Mouse (Mus musculus) heart, adult 2 months (tissue): ENCODE results near the gene Spata20. TPM values are rescaled to one million over a fixed set of nuclear protein-coding genes. Genes with fewer than 3 reads are reported as not detected.
A peak's percentile ranks its signal among the peaks of the same experiment; 100 is the strongest.

ENCODE experiments used
- DNase-seq, 2 experiments: peaks; one replicate each; pipeline ENCODE4 v3.0.0; 2021
- H3K27ac ChIP-seq: fragments of 200-600 bp; 2 replicates; pipeline ENCODE4 v1.8.1; 2022
- H3K27me3 ChIP-seq: fragments of 200-500 bp; 2 replicates; pipeline ENCODE4 v1.6.1; 2012; ENCODE audit warnings: mild to moderate bottlenecking, low read length, inconsistent platforms, mixed read lengths; ENCODE audit not compliant: control insufficient read depth, insufficient read depth
- H3K36me3 ChIP-seq: fragments of 200-500 bp; 2 replicates; pipeline ENCODE4 v1.6.1; 2012; ENCODE audit warnings: low read length, inconsistent platforms; ENCODE audit not compliant: control insufficient read depth, insufficient read depth
- H3K4me1 ChIP-seq: fragments of 200-500 bp; 2 replicates; pipeline ENCODE4 v1.6.1; 2011; ENCODE audit warnings: low read length; ENCODE audit not compliant: control insufficient read depth, insufficient read depth
- H3K4me3 ChIP-seq: fragments of 200-600 bp; 2 replicates; pipeline ENCODE4 v1.8.1; 2022
- H3K79me2 ChIP-seq: fragments of 200-500 bp; replicated peaks from 2 replicates; pipeline ENCODE4 v1.6.1; 2012; ENCODE audit warnings: mild to moderate bottlenecking, inconsistent platforms, low read length, moderate library complexity, mixed read lengths; ENCODE audit not compliant: control insufficient read depth, insufficient read depth
- H3K9ac ChIP-seq: fragments of 200-500 bp; 2 replicates; pipeline ENCODE4 v1.6.1; 2012; ENCODE audit warnings: low read depth, mild to moderate bottlenecking, control low read depth, inconsistent platforms, low read length, mixed read lengths
- CTCF ChIP-seq: fragments of 200-600 bp; IDR thresholded peaks from 2 replicates; pipeline ENCODE4 v1.8.1; 2022; ENCODE audit warnings: antibody characterized with exemption, mild to moderate bottlenecking, moderate library complexity
- EP300 ChIP-seq: fragments of 200-500 bp; IDR thresholded peaks from 2 replicates; pipeline ENCODE4 v1.6.1; 2011; ENCODE audit warnings: low read depth, low read length, control low read depth; ENCODE audit not compliant: insufficient read depth
- POLR2A ChIP-seq: fragments of 200-500 bp; IDR thresholded peaks from 2 replicates; pipeline ENCODE4 v1.6.1; 2011; ENCODE audit warnings: mild to moderate bottlenecking, low read depth, low read length, control low read depth; ENCODE audit not compliant: insufficient read depth
- WGBS: fragments of 180-500 bp; shearing (Covaris S2); methylation state at CpG from one replicate; pipeline ENCODE4 v1.1.7; 2018; 5-methylcytosine and 5-hydroxymethylcytosine counted together
- intact Hi-C: fragments of 180-260 bp; cut with DNase I; formaldehyde crosslinking; loops from one replicate; pipeline ENCODE4 v1.15.1; 2025
- polyA plus RNA-seq: library from polyadenylated mRNA; depleted of rRNA; stranded (reverse); fragments of >200 nt; gene quantifications from 2 replicates; pipeline ENCODE4 v1.2.3, GENCODE M21; 2012
- total RNA-seq, 2 experiments: library from RNA; stranded (reverse); gene quantifications; 2 replicates each; pipeline ENCODE4 v1.2.3; 2021

Spata20 gene
- total and polyA plus RNA-seq, 3 experiments, result 0.23 to 1.3 (median 0.52) TPM

GRCm38 (mm10) chr11:94485223-94485622 is 756 bp downstream of the Spata20 start:
- Histone ChIP-seq H3K79me2 (no peaks in the 10 kb centered on the region), H3K27ac (no peak overlapping the region), H3K27me3 (no peaks in the 10 kb centered on the region), H3K4me3 (no peak overlapping the region), H3K9ac (no peak overlapping the region), H3K4me1 (0 out of 2 replicates have a peak, but pooled peaks cover 1% of the 10 kb centered on the region), H3K36me3 (no peaks in the 10 kb centered on the region)
- DNase-seq, result no peak
- intact Hi-C loops, result loop anchor here (2.0 to 5.0 kb wide), 3 partner anchors 57 to 193 kb away; no protein-coding TSS in a partner anchor
- WGBS, result 72% methylated on average over 5 of the region's 5 CpGs
- TF ChIP-seq POLR2A (no peak), CTCF (no peak), EP300 (no peak)

- TF ChIP-seq CTCF (no peak), EP300 (no peak), POLR2A (no peak)
- no peak overlapping the region for H3K4me3 ChIP-seq
- WGBS, result 83% methylated on average over 9 of the region's 9 CpGs
- H3K27me3 ChIP-seq, result no peaks in the 10 kb centered on the region
- no peak overlapping the region for H3K9ac ChIP-seq
- no peaks in the 10 kb centered on the region for H3K79me2 ChIP-seq
- 0 out of 2 replicates have a peak, but pooled peaks cover 1% of the 10 kb centered on the region for H3K4me1 ChIP-seq
- no peaks in the 10 kb centered on the region for H3K36me3 ChIP-seq
- intact Hi-C loops, result loop anchor here (2.0 to 5.0 kb wide), 3 partner anchors 58 to 192 kb away; no protein-coding TSS in a partner anchor
- DNase-seq, result no peak
- no peak overlapping the region for H3K27ac ChIP-seq
These were observed 1.3 kb downstream of the Spata20 start for GRCm38 (mm10) chr11:94484636-94485035.

GRCm38 (mm10) chr11:94483921-94484320 is 2.1 kb downstream of the Spata20 start:
- no peak for DNase-seq
- Histone ChIP-seq H3K79me2 (no peaks in the 10 kb centered on the region), H3K4me3 (no peak overlapping the region), H3K9ac (no peak overlapping the region), H3K27ac (no peak overlapping the region), H3K27me3 (no peaks in the 10 kb centered on the region), H3K36me3 (no peaks in the 10 kb centered on the region), H3K4me1 (0 out of 2 replicates have a peak, but pooled peaks cover 1% of the 10 kb centered on the region)
- TF ChIP-seq EP300, result no peak
- TF ChIP-seq POLR2A, result no peak
- TF ChIP-seq CTCF, result no peak
- intact Hi-C loops, result loop anchor here (2.0 kb wide), 1 partner anchor 143 kb away; no protein-coding TSS in a partner anchor
- 80% methylated on average over 14 of the region's 14 CpGs for WGBS

DNA sequence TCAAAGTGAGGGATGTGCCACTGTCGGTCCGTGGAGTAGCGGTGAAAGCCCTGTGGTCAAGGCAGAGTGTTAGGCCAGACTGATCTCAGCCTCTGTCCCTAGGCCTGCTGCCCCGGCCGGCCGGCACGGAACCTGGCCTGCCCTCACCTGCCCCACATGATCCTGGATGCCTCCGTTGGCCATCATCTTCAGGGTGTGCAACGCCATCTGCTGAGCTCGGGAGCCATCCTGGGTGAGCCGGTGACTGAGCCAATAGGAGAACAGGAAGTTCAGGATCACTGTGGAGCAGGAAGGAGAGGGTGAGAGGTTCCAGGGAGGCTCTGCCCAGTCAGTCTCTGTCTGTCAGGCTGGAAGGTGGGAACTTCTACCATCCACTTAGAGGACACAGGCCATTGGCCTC is 2.5 kb downstream of the Spata20 start:
- Histone ChIP-seq H3K79me2 (no peaks in the 10 kb centered on the region), H3K27ac (no peak overlapping the region), H3K4me3 (no peak overlapping the region), H3K36me3 (no peaks in the 10 kb centered on the region), H3K27me3 (no peaks in the 10 kb centered on the region), H3K4me1 (0 out of 2 replicates have a peak, but pooled peaks cover 1% of the 10 kb centered on the region), H3K9ac (no peak overlapping the region)
- intact Hi-C loops, result no loop called here
- TF ChIP-seq EP300 (no peak), POLR2A (no peak), CTCF (no peak)
- no peak for DNase-seq
- 69% methylated on average over 11 of the region's 11 CpGs for WGBS

GRCm38 (mm10) chr11:94482738-94483137 is 3.2 kb downstream of the Spata20 start:
- TF ChIP-seq CTCF (no peak), POLR2A (no peak), EP300 (no peak)
- intact Hi-C loops, result no loop called here
- Histone ChIP-seq H3K4me3 (no peak overlapping the region), H3K9ac (no peak overlapping the region), H3K27ac (no peak overlapping the region), H3K36me3 (no peaks in the 10 kb centered on the region), H3K4me1 (0 out of 2 replicates have a peak, but pooled peaks cover 1% of the 10 kb centered on the region), H3K27me3 (no peaks in the 10 kb centered on the region), H3K79me2 (no peaks in the 10 kb centered on the region)
- DNase-seq, result no peak
- WGBS, result 87% methylated on average over 11 of the region's 11 CpGs

DNA sequence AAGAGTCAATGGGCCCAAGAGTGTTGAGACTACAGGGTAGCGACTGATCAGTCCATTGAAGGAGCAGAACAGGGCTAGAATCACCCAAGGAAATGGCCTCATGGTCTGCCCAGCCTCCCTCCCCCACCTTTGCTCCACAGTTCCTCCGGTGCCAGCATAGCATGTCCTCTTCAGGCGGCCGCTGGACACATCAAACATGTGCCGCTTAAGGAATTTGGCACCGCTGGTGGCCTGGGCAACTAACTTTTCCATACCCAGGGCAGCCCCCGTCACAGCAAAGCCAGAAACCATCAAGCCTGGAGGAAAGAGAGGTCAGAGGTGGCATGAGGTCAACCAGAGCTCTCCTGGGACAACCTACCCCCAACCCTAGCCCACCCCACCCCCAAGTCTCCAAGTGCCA is 4.0 kb downstream of the Spata20 start:
- TF ChIP-seq EP300 (0 out of 2 replicates have a peak, but pooled peaks have one; percentile 40), POLR2A (no peak)
- 71% methylated on average over 7 of the region's 7 CpGs for WGBS
- peak in 1 of 2 experiments; percentile 44 for DNase-seq

More for the DNA sequence above, 4.0 kb downstream of the Spata20 start:
- Histone ChIP-seq H3K79me2 (no peaks in the 10 kb centered on the region), H3K4me3 (no peak overlapping the region), H3K4me1 (0 out of 2 replicates have a peak, but pooled peaks cover 1% of the 10 kb centered on the region), H3K27ac (no peak overlapping the region), H3K27me3 (no peaks in the 10 kb centered on the region), H3K9ac (no peak overlapping the region), H3K36me3 (no peaks in the 10 kb centered on the region)
- intact Hi-C loops, result no loop called here
